Mouse (Mus musculus) thymus, adult 2 months (tissue): Measurements from ENCODE around the gene Adgrf5. TPM values are rescaled to one million over a fixed set of nuclear protein-coding genes. Genes with fewer than 3 reads are reported as not detected.

Experiments
- DNase-seq: peaks from one replicate; pipeline ENCODE4 v3.0.0; 2021
- H3K27ac ChIP-seq: fragments of 200-500 bp; 2 replicates; pipeline ENCODE4 v1.5.1; 2012; ENCODE audit warnings: low read length, control low read depth; ENCODE audit not compliant: control insufficient read depth, insufficient read depth
- H3K27me3 ChIP-seq: fragments of 200-500 bp; 2 replicates; pipeline ENCODE4 v1.6.1; 2012; ENCODE audit warnings: mild to moderate bottlenecking, low read length, moderate library complexity, mixed read lengths; ENCODE audit not compliant: control insufficient read depth, insufficient read depth
- H3K36me3 ChIP-seq: fragments of 200-500 bp; 2 replicates; pipeline ENCODE4 v1.6.1; 2012; ENCODE audit warnings: mild to moderate bottlenecking, low read length, moderate library complexity; ENCODE audit not compliant: control insufficient read depth, insufficient read depth
- H3K4me1 ChIP-seq: fragments of 200-500 bp; replicated peaks from 2 replicates; pipeline ENCODE4 v1.6.1; 2012; ENCODE audit warnings: low read length; ENCODE audit not compliant: control insufficient read depth, insufficient read depth
- H3K4me3 ChIP-seq: fragments of 200-500 bp; 2 replicates; pipeline ENCODE4 v1.5.1; 2012; ENCODE audit warnings: mild to moderate bottlenecking, low read length, control low read depth, moderate library complexity; ENCODE audit not compliant: control insufficient read depth, insufficient read depth
- CTCF ChIP-seq: fragments of 200-500 bp; IDR thresholded peaks from 2 replicates; pipeline ENCODE4 v1.5.1; 2012; ENCODE audit warnings: mild to moderate bottlenecking, control low read depth, low read length, moderate library complexity, borderline replicate concordance; ENCODE audit not compliant: control insufficient read depth, poor library complexity, insufficient read depth; ENCODE audit errors: extremely low read depth
- POLR2A ChIP-seq: fragments of 200-500 bp; IDR thresholded peaks from 2 replicates; pipeline ENCODE4 v1.6.1; 2012; ENCODE audit warnings: mild to moderate bottlenecking, low read length, control low read depth, moderate library complexity; ENCODE audit not compliant: control insufficient read depth, poor library complexity, insufficient read depth; ENCODE audit errors: extremely low read depth
- WGBS: fragments of 180-500 bp; shearing (Covaris S2); methylation state at CpG from one replicate; pipeline ENCODE4 v1.1.7; 2018; 5-methylcytosine and 5-hydroxymethylcytosine counted together
- polyA plus RNA-seq: library from polyadenylated mRNA; depleted of rRNA; stranded (reverse); fragments of >200 nt; gene quantifications from 2 replicates; pipeline ENCODE4 v1.2.3, GENCODE M21; 2012

The Adgrf5 gene
- polyA plus RNA-seq, 1 experiment, result 5.7 TPM

DNA sequence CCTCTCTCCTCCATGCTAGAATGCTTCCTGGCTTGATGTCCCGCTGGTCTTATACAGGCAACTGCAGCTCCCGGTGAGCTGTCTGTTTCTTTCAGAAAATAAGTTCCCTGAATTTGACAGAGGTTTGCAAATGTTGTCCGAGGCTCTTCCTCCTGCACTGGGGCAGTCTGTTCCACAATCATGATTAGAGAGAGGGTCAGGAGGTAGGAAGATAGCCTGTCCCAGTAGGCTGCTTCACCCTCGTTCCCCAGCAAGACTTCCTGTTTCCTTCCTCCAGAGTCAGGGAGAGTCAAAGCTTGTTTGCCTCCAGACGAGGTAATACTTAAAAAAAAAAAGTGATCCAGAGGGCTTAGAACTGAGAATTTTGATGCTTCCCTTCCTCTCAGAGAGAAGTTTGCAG lies 16.3 kb downstream of the Adgrf5 start:
- Histone ChIP-seq H3K27me3 (no peaks in the 10 kb centered on the region), H3K36me3 (no peaks in the 10 kb centered on the region), H3K27ac (no peak overlapping the region), H3K4me3 (no peak overlapping the region), H3K4me1 (no peaks in the 10 kb centered on the region)
- WGBS, result 18% methylated on average over 5 of the region's 5 CpGs
- no peak for TF ChIP-seq CTCF
- no peak for TF ChIP-seq POLR2A
- no peak for DNase-seq

DNA sequence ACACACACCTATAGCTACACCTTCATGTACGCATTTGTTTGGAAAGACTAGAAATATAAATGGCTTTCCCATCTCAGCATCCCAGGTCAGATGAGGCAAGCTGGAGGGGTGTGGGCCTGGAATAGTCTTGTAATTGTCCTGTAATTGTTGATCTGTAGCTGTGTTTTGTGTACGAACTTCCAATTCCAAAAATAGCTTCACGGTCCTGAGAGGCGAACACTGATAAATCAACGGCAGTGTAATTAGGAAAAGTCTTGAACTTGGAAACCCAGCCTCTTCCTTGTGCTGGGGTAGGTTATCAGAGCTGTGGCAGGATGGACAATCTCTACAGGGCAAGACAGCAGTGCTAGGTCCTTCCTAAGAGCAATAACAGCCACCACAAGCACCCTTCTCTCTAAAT lies 18.5 kb downstream of the Adgrf5 start:
- H3K27me3 ChIP-seq, result no peaks in the 10 kb centered on the region
- no peak overlapping the region for H3K4me3 ChIP-seq
- WGBS, result 95% methylated on average over 5 of the region's 5 CpGs
- H3K4me1 ChIP-seq, result no peaks in the 10 kb centered on the region
- TF ChIP-seq POLR2A (no peak), CTCF (no peak)
- H3K36me3 ChIP-seq, result no peaks in the 10 kb centered on the region
- DNase-seq, result no peak
- no peak overlapping the region for H3K27ac ChIP-seq

- Histone ChIP-seq H3K4me1 (no peaks in the 10 kb centered on the region), H3K27ac (no peak overlapping the region), H3K36me3 (no peaks in the 10 kb centered on the region), H3K4me3 (no peak overlapping the region), H3K27me3 (no peaks in the 10 kb centered on the region)
- TF ChIP-seq POLR2A (no peak), CTCF (no peak)
- 98% methylated on average over 5 of the region's 5 CpGs for WGBS
- no peak for DNase-seq
Observed at GRCm38 (mm10) chr17:43386331-43386730, 26.1 kb downstream of the Adgrf5 start.

- H3K27me3 ChIP-seq, result no peaks in the 10 kb centered on the region
- no peaks in the 10 kb centered on the region for H3K36me3 ChIP-seq
- DNase-seq, result no peak
- 72% methylated on average over 3 of the region's 3 CpGs for WGBS
- H3K4me3 ChIP-seq, result no peak overlapping the region
- H3K27ac ChIP-seq, result no peak overlapping the region
- no peak for TF ChIP-seq POLR2A
- no peaks in the 10 kb centered on the region for H3K4me1 ChIP-seq
Observed at GRCm38 (mm10) chr17:43387171-43387570, 26.9 kb downstream of the Adgrf5 start.

GRCm38 (mm10) chr17:43389256-43389655 lies 29.0 kb downstream of the Adgrf5 start:
- no peaks in the 10 kb centered on the region for H3K27me3 ChIP-seq
- no peak for TF ChIP-seq CTCF
- no peak for TF ChIP-seq POLR2A
- H3K4me1 ChIP-seq, result no peaks in the 10 kb centered on the region
- no peak overlapping the region for H3K27ac ChIP-seq
- no peak overlapping the region for H3K4me3 ChIP-seq
- 88% methylated on average over 11 of the region's 11 CpGs for WGBS
- no peak for DNase-seq
- no peaks in the 10 kb centered on the region for H3K36me3 ChIP-seq

DNA sequence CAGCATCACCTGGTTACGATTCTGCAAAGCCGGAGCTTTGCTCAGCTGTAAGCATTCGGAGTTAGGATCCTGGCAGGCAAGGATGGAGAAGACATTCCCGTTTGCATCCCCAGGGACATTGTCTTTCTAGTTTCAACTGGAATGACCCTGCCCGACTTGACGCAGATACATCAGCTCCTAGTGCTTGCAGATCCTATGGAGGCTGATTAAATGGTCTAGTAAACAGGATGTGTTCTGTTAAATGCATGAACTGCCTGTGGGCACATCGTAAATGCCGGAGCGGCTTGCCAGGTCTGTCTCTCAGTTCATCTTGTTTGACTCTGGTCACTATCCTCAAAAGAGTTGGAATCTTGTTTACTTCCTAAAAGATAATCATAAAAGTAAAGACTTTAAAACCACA lies 31.9 kb downstream of the Adgrf5 start:
- H3K4me3 ChIP-seq, result no peak overlapping the region
- TF ChIP-seq POLR2A (no peak), CTCF (no peak)
- no peak overlapping the region for H3K27ac ChIP-seq
- no peaks in the 10 kb centered on the region for H3K4me1 ChIP-seq
- WGBS, result 97% methylated on average over 9 of the region's 9 CpGs
- H3K27me3 ChIP-seq, result no peaks in the 10 kb centered on the region
- no peaks in the 10 kb centered on the region for H3K36me3 ChIP-seq
- no peak for DNase-seq

DNA sequence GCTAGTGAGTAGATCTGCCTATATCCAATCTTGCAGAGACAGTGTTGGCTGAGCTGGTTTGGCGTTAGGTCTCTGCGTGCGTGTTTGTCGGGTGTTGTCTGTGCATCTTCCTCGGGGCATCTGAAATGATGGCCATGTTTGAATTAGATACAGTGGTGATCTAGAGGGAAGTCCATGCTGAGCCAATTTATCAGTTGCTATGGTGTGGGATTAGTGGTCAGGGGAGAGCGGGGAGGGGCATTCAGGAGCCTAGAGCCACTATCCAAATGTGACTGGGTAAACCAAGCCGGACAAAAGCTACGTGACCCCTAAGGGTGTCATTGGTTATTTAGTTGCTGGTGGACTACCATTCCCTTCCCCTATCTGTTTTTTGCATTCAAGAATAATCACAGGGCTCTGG lies 33.4 kb downstream of the Adgrf5 start:
- Histone ChIP-seq H3K27me3 (no peaks in the 10 kb centered on the region), H3K4me3 (no peak overlapping the region), H3K36me3 (no peaks in the 10 kb centered on the region), H3K4me1 (no peaks in the 10 kb centered on the region), H3K27ac (no peak overlapping the region)
- no peak for TF ChIP-seq POLR2A
- TF ChIP-seq CTCF, result no peak
- no peak for DNase-seq
- WGBS, result 96% methylated on average over 8 of the region's 8 CpGs
